Mouse (Mus musculus) thymus, postnatal 36 days (tissue): ENCODE data around the gene Mn1.

Experiments used
- DNase-seq, 2 experiments: peaks; one replicate each; pipeline ENCODE4 v3.0.0; 2022; ENCODE audit warnings: mixed read lengths in 2 of 2

The Mn1 gene

DNA sequence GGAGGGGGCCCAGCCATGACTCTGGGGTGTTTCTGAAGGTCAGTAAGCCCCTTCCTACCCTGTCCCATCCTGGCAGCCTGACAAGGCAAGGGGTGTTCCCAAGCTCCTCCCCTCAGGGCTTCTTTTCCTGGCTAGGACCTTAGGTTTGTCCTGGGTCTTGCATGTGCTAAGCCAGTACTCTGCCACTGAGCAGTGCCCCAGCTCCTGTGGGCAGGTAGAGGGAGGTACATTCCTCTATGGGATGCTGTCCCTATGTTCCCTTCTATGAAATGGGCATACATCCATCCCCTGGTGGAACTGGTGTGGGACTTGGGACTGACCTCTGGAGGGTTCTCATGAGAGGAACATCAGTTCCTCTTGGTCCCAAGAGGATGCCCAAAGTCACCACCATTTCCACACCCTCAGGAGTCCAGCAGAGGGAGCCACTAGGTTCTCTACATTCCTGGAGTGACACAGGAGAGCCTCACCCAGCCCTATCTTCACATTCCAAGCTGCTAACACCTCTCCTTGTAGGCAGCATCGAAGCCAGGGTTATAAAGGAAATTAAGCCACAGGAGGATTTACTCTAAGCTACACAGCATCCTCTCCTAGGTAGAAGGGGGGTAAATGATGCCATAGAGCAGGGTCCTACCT is 7.6 kb upstream of the Mn1 start:
- DNase-seq, result peak in 1 of 2 experiments; percentile 20

DNA sequence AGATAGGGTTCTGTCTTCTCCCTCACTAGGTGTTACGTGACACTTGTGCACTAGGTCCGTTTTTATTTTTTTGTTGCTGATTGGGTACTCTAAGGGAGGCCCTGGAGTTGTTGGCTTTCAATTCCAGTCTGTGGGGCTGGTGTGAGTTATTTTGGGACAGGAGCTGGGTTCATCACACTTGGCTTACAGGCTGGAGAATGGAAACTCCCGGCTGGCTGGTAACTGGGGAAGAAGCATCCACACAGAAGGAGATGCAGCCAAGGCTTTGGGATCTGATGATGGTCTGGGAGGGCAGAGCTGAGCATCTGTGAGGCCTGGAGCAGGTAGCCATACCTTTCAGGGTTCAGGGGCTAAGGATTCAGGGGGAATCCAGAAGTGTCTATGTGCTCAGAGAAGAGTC is 6.5 kb upstream of the Mn1 start:
- DNase-seq, result no peak

DNA sequence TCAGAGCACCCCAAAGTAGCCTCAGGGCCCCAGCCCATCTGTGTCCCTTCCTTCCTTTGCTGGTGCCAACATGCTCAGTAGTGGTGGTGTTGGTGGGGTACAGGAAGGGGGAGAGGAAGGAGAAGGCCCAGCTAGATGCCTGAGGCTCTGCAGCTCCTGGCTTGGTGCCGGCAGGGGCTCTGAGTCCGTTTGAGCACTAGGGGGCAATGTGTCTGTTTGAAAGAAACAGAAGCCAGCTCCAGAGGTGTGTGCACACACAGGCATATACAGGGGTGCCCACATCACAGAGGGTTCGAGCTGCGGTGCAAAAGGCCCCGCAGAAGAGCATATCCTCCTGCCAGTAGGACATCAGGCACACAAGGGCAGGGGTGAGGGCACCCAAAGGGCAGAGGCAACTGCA is 3.0 kb upstream of the Mn1 start:
- DNase-seq, result peak; percentile 81 to 84

DNA sequence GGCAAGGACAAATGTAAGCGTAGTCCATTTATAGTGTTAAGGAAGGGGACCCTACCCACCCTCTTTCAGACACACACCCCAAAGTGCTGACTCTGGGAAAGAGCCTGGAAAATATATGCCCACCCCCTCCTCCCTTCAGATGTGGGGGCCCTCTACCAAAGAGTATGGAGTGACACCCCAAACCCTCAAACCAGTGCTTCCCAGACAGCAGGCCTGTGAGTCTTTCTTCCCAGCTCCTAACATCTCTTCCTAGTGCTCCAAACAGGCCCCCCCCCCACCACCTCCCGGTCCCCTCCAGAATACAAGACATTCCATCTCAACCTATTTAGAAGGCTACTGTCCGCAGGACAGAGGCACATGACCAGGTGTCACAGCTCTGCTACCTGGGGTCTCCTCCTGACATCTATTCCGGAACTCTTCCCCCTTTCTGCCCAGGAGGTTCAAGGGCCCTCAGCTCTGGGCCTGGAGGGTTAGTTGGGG is 2.4 kb upstream of the Mn1 start:
- DNase-seq, result no peak

- DNase-seq, result no peak
Observed at GRCm38 (mm10) chr5:111415575-111415974, 1.6 kb upstream of the Mn1 start.

GRCm38 (mm10) chr5:111416048-111416447 is 1.1 kb upstream of the Mn1 start:
- peak; percentile 40 to 52 for DNase-seq

DNA sequence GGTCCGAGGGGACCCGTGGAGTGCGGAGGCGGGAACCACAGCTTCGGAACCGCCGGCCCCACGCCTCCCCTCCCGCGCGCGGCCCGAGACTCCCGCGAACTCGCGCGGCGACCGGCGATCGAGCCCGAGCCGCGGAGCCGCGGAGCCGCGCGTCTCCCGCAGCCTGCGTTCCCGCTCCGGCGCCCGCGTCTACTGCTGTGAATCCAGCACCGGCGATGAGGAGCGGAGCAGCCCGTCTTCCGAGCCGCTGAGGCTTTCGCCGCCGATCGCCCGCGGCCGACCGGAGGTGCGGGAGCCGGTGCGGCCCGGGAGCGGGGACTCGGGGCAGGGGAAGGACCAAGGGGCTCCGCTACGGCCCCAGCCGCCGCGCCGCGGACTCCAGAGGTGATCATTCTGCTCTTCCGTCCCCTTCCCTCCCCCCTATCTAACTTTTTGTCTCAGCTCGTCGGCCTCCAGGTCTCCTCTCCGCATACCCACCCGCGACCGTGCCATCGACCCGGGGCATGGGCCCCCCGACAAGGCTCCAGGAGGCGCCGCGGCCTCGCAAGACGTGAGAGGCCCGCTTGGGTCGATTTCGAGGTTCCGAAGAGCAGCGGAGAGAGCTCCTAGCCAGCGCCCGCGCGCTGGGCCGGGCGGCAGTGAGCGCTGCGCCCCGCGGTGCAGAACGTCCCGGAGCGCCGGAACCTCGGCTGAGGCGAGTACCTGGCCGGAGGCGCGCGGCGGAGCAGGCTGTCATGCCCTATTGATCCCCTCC is 393 bp downstream of the Mn1 start:
- peak in 1 of 2 experiments; percentile 40 for DNase-seq

GRCm38 (mm10) chr5:111418202-111419120 is 1.3 kb downstream of the Mn1 start:
- no peak for DNase-seq

- DNase-seq, result no peak
Observed at GRCm38 (mm10) chr5:111419121-111419881, 2.1 kb downstream of the Mn1 start.

DNA sequence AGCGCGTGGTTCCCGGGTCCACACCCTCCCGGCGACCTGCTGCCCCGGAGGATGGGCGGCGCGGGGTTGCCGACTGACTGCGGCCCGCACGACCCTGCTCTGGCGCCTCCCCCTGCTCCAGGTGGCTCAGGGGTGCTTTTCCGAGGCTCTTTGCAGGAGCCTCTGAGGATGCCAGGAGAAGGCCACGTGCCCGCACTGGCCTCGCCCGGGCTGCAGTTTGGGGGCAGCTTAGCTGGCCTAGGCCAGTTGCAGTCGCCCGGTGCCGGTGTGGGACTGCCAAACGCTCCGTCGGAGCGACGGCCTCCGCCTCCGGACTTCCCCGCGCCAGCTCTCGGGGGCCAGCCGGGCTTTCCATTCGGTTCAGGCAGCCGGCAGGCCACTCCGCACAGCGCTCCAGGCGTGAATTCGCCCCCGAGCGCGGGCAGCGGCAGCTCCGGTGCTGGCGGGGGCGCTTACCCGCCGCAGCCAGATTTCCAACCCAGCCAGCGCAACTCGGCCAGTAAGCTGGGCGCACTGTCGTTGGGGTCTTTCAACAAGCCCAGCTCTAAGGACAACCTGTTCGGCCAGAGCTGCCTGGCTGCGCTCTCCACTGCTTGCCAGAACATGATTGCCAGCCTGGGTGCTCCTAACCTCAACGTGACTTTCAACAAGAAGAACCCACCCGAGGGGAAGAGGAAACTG is 3.0 kb downstream of the Mn1 start:
- DNase-seq, result no peak

- DNase-seq, result no peak
Observed at GRCm38 (mm10) chr5:111420896-111421295, 3.7 kb downstream of the Mn1 start.

- DNase-seq, result no peak
Observed at GRCm38 (mm10) chr5:111421424-111421823, 4.3 kb downstream of the Mn1 start.

DNA sequence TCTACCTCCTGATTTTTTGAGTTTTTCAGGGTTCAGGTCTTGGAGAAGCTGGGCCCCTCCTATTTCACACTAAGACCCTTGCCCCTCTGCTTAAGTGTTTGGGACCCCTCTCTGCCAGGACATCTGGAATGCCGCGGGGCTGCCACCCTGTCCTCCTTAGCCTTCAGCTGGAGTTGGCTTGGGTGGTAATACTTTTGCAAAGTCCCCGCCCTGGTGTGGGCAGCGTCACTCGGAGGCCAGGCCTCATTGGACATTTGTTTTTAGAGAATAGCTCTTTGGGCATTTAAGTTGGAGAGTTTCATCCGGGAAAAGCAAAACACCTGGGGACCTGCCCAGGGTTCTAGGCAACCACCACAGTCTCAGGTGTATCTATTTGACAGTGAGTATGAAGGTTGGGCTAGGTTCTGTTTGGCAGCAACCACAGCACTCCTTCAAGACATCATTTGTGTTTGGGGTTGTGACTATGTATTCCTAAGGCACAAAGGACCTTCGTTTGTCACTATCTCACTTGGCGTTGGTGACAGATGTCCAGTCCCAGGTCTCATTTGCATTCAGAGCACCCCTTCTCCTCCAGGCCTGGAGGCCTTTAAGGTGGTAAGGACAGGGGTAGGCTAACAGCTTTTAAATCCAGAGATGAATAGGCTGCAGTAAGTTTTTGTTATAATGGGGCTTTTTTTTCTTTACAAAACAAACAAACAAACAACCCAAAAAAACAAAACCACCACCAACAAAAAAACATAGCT is 5.1 kb downstream of the Mn1 start:
- no peak for DNase-seq

DNA sequence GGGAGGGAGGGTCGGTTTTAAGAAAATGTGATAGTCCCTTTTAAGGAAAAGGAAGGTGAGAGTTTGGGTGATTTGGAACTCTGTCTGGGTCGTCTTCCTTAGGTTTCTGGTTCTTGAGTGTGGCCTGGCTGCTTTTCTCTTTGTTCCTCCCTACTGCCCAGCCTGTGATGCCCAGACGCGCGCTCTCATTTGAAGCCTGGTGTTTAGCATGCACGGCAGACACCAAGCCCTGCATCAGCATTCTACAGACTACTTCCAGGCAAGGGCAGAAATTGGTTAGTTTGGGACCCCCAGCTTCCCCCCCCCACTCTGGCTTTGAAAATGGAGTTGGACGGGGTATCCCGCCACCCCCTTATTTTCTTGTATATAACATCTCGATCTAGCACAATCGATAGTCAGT is 5.8 kb downstream of the Mn1 start:
- no peak for DNase-seq

DNA sequence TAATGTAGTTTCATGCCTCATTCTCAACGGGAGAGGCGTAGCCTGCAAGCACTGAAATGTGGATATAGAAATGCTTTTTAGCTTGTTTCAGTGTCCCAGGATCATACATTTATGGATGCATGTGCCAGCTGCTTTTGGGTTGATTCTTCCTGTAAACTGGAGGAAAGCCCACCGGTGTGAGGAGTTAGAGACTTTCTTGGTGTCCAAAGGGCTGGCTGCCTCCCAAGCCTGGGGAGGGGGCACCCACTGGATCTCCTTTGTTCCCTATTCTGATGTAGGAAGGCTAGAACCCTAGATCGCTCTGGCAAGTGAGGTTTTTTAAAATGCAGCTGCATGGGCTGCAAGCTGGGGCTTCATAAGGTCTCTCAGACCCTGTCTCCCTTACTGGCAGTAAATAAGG is 6.5 kb downstream of the Mn1 start:
- no peak for DNase-seq

- DNase-seq, result no peak
Observed at GRCm38 (mm10) chr5:111425813-111426212, 8.7 kb downstream of the Mn1 start.

DNA sequence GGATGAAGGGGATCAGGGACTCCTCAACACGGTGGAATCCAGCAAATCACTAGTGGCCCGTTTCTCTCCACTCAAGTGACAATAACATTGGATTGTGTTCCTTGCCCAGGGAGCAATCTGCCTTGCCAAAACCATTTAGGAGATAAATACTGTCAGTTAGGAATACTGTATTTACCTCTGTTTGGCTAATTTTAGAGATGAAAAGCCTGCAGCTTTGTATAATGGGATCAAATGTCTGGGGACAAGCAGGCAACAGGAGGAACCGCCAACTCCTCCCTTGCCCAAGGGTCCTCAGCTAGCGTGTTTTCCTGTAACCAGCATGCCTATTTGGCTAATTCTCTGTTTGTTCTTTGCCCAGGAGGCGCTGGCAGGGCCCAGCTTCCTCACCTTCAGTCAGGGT is 9.1 kb downstream of the Mn1 start:
- DNase-seq, result no peak

GRCm38 (mm10) chr5:111428882-111429281 is 11.7 kb downstream of the Mn1 start:
- no peak for DNase-seq

DNA sequence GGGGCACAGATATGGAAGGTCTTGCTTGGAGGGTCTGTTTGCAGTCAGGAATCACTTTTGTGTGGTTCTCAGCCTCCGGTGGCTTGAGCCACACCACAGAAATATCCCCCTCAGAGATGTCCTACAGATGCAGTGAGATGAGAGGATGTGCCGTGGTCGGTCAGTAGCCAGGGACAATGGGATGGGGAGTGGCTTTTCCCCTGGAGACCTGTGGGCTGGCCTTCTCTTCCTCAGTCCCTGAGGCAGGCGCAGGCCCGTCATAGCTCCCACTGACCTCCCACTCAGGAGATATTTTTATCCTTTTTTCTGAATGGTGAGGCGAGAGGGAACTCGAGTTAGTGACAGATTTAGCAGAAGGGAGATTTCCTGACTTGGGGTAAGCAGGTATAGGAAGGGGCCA is 12.6 kb downstream of the Mn1 start:
- DNase-seq, result no peak

- no peak for DNase-seq
Observed at GRCm38 (mm10) chr5:111431007-111431730, 14.0 kb downstream of the Mn1 start.

GRCm38 (mm10) chr5:111432842-111433241 is 15.7 kb downstream of the Mn1 start:
- no peak for DNase-seq
